Mouse (Mus musculus) CD4-positive naive resting alpha-beta T cell, adult 57 days (primary cell): ENCODE measurements around the gene Gstk1. TPM values are rescaled to one million over a fixed set of nuclear protein-coding genes. Genes with fewer than 3 reads are reported as not detected.

Experiments used
- total RNA-seq: library from RNA; stranded (reverse); gene quantifications from one replicate; pipeline ENCODE4 v1.2.4, GENCODE M21; 2023

Gstk1 gene
- total RNA-seq = 10.3 TPM

DNA sequence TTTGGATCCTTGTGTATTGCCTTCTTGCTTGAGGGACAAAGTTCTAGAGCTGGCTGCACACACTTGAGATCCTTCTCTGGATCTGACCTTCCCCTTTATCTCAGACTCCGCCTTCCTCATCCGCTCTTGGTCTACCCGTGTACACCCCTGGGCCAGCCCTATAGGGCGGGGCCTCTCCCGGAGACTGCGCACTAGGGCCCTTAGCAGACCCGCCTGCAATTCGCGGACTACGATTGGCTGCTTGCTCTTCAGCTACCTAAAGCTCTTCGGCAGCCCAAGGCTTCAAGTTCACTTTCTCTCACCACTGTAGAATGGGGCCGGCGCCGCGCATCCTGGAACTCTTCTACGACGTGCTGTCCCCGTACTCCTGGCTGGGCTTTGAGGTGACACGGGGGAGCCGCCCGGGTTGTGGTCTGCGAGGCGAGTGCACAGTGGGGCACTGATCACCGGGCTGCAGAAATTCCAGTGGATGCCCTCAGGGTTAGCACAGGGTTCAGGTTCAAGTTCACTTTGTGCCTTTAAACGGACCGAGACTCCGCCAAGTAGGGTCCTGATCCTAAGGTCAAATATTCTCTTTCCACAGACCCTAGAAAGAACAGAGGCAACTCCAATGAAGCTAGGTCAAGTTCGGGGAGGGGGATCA, at the start of gene Gstk1:
Gstk1 (plus strand) TSS at position 225 of the 643 bp plus-strand sequence.

GRCm38 (mm10) chr6:42215028-42215427, 30.7 kb upstream of the Gstk1 start, which contains the start of gene Tas2r144:
Tas2r144 (plus strand) TSS chr6:42215328.

DNA sequence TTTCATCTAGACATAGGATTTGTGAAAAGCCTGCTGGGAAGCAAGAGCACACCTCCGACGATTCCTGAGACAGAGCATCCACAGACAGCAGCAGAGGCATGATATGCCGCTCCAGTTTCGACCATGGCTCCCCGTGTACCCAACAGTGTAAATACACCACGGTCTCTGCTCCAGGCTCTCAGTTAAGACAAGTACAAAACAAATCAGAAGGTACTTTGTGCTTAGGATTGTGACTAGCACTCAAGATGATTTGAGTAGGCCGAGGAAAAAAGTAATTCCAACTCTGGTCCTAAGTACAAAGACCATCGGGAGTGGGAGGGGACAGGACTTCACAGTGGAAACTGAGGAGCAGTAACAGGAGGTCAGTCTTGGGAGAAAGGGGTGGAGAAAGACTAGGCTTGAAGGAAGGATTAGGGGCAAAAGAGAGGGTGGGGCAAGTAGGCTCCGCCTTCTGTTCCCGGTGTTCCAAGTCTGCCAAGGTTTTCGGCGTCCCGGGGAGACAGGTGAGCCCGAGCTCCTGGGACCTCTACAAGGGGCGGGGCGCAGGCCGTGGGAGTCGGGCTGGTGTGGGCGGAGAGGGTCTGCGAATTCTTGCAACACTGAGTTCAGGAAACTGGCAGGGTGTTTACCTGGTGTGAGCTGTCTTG, 15.9 kb downstream of the Gstk1 start, which contains the start of gene Tmem139:
Tmem139 (plus strand) TSS at position 447 of the 647 bp plus-strand sequence.

GRCm38 (mm10) chr6:42264626-42265312, 19.0 kb downstream of the Gstk1 start, which contains the start of gene Casp2:
Casp2 (plus strand) TSS chr6:42264985.

DNA sequence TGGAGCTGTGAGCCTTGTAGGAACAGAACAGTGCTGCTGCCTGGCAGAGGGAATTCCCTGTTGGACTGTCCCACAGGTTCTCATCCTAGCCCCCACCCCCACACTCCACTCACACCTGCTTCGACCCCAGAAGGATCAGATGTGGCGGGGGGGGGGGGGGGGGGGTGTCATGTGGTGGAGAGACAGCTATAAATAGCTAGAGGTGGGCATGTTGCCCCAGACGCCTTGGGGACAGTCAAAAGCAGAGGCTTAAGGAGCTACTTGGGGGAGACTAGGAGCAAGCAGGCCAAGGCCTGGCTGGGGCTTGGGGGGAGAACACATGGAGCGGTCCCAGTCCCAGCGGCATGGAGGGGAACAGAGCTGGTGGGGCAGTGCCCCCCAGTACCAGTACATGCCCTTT, 40.7 kb downstream of the Gstk1 start, which contains the start of gene Clcn1:
Clcn1 (plus strand) TSS at position 238 of the 400 bp plus-strand sequence.

Other genes starting within 250 kb of the Gstk1 start
- gene Sva, start 207.5 kb upstream of the Gstk1 start, total RNA-seq = not detected
- gene Tas2r139, start 105.0 kb upstream of the Gstk1 start, total RNA-seq = not detected
- not detected for gene Tas2r144, start 30.6 kb upstream of the Gstk1 start, total RNA-seq
- not detected for gene Tmem139, start 16.0 kb downstream of the Gstk1 start, total RNA-seq
- gene Casp2, start 19.1 kb downstream of the Gstk1 start, total RNA-seq = 104 TPM
- 1.4 TPM for gene Clcn1, start 40.8 kb downstream of the Gstk1 start, total RNA-seq
- 0.15 TPM for gene Fam131b, start 78.7 kb downstream of the Gstk1 start, total RNA-seq
- 146 TPM for gene Zyx, start 103.7 kb downstream of the Gstk1 start, total RNA-seq
- gene Epha1, start 127.3 kb downstream of the Gstk1 start, total RNA-seq = 0.18 TPM
- 0.92 TPM for gene Tas2r143, start 154.3 kb downstream of the Gstk1 start, total RNA-seq
- gene Tas2r135, start 159.5 kb downstream of the Gstk1 start, total RNA-seq = 0.53 TPM
- not detected for gene Tas2r126, start 188.6 kb downstream of the Gstk1 start, total RNA-seq
- not detected for gene Olfr458, start 219.3 kb downstream of the Gstk1 start, total RNA-seq
- not detected for gene Olfr457, start 230.4 kb downstream of the Gstk1 start, total RNA-seq
- not detected for gene Olfr456, start 241.3 kb downstream of the Gstk1 start, total RNA-seq